Mouse (Mus musculus): ENCODE data around the gene Parpbp.

Gene Parpbp

GRCm38 (mm10) chr10:88146707-88147477 lies at the start of gene Parpbp, which contains the start of gene Nup37:
Parpbp (minus strand) TSS chr10:88146941.
Nup37 (plus strand) TSS chr10:88146992.
- DNase-seq (ENCODE audit: low spot score in 2 of 2) = peak; percentile 89 to 91

DNA sequence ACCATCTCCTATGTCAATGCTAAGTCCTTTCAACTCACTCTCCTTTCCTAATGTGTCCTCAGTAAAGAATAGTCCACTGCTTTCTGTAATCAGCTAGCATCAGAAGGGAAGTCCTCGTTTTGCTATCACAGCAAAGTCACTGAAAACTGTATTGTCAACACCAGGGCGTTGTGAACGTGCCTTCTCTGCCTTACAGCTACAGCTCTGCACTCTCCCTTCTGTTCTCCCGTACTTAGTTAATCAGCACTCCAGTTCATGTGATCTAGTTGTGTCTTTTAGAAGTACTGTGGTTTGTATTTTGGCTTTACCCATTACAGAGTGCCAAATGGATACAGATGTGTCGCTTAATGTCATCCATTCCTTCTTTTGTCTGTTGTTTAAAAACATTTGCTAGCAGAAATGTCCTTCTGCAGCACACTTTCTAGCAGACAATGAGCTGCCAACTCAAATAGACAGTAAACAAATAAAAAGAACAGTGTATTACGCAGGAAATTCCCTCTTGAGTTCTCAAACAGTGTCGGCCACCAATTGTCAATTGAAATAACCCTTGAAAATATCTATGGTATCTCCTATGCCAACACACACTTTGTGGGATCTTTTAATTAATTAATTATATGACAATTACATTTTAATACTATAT lies 20.8 kb upstream of the Parpbp start:
- no peak for DNase-seq (ENCODE audit: low spot score in 2 of 2)

GRCm38 (mm10) chr10:88166158-88166557 lies 19.4 kb upstream of the Parpbp start:
- no peak for DNase-seq (ENCODE audit: low spot score in 2 of 2)

- no peak for DNase-seq (ENCODE audit: low spot score in 2 of 2)
Measured at GRCm38 (mm10) chr10:88162676-88163075, 15.9 kb upstream of the Parpbp start.

- no peak for DNase-seq (ENCODE audit: low spot score in 2 of 2)
Measured at GRCm38 (mm10) chr10:88162096-88162495, 15.4 kb upstream of the Parpbp start.

DNA sequence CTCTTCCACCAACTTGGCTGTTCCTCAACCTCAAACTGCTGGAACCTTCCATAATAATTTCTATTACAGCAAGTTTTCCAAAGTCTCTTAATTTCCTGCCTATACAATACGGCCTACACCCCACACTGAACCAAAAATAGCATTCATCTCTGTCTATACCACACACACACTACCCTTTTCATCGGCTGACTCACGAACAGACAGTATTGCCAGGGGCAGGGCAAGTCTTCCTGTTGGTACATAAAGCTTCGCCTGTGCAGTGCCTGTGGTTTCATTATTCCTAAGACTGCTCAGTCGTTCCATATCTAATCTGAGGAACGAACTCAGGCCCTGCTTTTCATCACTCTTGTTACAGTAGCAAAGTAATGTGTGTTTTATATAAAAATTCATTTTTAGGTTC lies 4.9 kb upstream of the Parpbp start:
- no peak for DNase-seq (ENCODE audit: low spot score in 2 of 2)

DNA sequence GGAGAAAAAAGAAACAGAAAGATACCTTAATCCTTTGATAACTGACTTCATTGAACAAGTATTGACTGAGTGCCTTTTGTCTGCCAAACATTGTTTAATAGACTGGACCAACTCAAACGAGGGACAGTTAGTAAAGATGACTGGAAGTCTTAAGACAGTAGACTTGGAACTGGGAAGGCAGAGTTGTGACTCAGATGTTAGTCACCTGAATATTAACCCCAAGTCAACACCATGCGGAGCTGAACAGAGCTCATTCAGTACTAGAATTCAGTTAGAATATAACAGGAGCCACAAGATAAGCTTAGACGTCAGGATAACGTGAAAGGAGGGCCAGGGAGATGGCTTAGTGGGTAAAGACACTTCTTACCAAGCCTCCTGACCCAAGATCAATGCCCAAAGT lies 3.6 kb upstream of the Parpbp start:
- no peak for DNase-seq (ENCODE audit: low spot score in 2 of 2)

DNA sequence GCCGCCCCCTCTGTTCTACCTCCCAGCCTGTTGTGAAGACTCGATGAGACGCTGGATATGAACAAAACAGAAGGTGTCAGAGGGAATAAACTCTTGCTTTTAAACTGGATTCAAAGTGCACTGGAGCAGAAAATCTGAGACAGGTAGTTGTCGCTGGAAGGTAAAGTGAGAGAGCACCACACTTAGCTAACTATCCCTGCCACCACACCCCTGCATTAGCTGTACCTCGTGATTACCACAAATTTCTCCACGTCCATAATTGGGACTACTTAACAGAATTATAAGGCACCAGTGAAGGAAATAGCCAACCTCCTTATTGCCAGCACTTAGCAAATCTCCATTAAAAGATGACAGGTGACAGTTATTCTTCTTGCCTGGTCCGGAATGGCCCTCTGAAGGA lies 554 bp downstream of the Parpbp start:
- no peak for DNase-seq (ENCODE audit: low spot score in 2 of 2)

- DNase-seq (ENCODE audit: low spot score in 2 of 2) = no peak
Measured at GRCm38 (mm10) chr10:88135630-88136029, 11.1 kb downstream of the Parpbp start.

- DNase-seq (ENCODE audit: low spot score in 2 of 2) = no peak
Measured at GRCm38 (mm10) chr10:88119721-88120120, 27.0 kb downstream of the Parpbp start.

GRCm38 (mm10) chr10:88113290-88113689 lies 33.5 kb downstream of the Parpbp start:
- no peak for DNase-seq (ENCODE audit: low spot score in 2 of 2)

DNA sequence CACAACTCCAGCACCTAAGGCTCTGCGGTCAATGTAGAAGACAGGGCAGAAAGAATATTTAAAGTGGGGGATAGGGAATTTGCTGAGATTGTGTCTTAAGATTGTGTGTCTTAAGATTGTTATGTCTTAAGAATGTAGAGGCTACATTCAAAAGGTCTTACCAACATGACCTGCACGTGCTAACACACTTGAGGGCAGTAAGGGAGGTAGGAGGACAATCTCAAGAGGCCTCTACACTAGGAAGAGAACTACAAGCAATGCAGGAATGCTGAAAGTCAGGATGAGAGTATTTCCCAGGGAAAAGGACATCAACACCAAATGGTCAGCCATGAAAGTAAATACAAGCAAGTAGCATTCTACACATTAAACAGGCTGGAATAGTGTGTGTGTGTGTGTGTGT lies 40.6 kb downstream of the Parpbp start:
- DNase-seq (ENCODE audit: low spot score in 2 of 2) = no peak

- no peak for DNase-seq (ENCODE audit: low spot score in 2 of 2)
Measured at GRCm38 (mm10) chr10:88090772-88091171, 56.0 kb downstream of the Parpbp start, which contains the start of gene Pmch. Pmch (plus strand) TSS chr10:88091072.

- DNase-seq (ENCODE audit: low spot score in 2 of 2) = no peak
Measured at GRCm38 (mm10) chr10:88067377-88067776, 79.4 kb downstream of the Parpbp start.

DNA sequence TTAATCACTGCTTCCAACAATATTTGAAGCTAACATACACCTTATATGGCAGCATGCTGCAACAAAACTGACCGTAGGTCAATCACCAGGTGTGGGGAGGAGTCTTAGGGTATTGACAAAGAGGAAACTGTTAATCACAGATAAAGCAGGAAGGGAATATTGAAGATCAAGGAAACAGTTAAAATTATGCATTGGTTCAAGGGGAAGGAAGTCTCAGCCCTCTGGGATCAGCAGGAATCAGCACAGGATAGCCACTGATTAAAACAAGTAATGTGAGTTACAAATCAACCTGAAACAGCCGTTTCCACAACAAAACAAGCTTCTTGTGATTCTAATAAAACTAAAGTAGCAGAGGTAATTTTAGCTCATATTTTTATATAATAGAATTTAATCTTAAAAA lies 81.9 kb downstream of the Parpbp start:
- DNase-seq (ENCODE audit: low spot score in 2 of 2) = no peak

GRCm38 (mm10) chr10:88063436-88063835 lies 83.3 kb downstream of the Parpbp start:
- no peak for DNase-seq (ENCODE audit: low spot score in 2 of 2)

GRCm38 (mm10) chr10:88056950-88057649 lies 89.6 kb downstream of the Parpbp start:
- peak; percentile 47 to 55 for DNase-seq (ENCODE audit: low spot score in 2 of 2)

- no peak for DNase-seq (ENCODE audit: low spot score in 2 of 2)
Measured at GRCm38 (mm10) chr10:88054233-88054985, 92.3 kb downstream of the Parpbp start.

GRCm38 (mm10) chr10:88046098-88046771 lies 100.5 kb downstream of the Parpbp start:
- no peak for DNase-seq (ENCODE audit: low spot score in 2 of 2)

DNA sequence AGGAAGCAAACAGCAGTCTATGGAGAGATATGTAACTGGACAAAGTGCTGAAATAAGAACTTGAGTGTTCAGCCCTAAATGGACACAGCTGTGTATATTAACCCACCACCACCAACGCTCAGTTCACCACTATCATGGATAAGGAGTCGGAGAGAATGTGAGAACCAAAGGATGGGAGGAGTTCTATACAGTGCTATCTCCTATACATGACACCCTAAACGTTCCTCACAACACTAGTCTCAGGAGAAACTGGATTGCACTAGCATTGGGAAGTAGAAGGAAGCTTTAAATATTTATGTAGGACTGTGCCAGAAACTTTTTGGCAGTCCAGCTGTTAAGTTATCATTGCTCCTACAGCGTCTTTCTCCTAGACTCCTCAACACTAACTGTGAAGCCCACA lies 102.4 kb downstream of the Parpbp start:
- no peak for DNase-seq (ENCODE audit: low spot score in 2 of 2)

Measured in right cerebral cortex, postnatal 10 days (tissue).